Mouse (Mus musculus): ENCODE results near the gene Sipa1l1. TPM values are rescaled to one million over a fixed set of nuclear protein-coding genes. Genes with fewer than 3 reads are reported as not detected.

Gene Sipa1l1
- polyA plus RNA-seq, 1 experiment from 2014 or later, result 41.6 TPM

DNA sequence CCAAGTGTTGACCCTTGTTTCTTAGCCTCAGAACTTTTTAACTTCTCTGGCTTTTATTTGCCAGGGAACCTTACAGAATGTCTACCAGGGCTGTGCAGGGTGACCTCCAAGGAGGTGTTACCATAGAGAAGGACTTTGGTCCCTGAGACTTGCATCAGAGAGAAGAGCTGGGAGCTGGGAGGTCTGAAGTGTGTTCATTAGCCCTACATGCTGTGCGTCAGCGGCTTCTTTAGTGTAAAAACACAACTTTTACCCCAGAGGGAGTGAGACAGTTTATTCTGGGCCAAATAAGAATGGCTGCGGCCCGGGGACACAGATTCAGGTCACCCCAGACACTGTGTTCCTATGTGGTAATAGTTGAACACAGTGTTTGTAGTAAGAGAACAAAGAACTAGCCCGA, 86.9 kb downstream of the Sipa1l1 start:
- no peak overlapping the region for H3K9ac ChIP-seq (ENCODE audit: low read length)
- H3K27me3 ChIP-seq (replicated peaks; ENCODE audit: control insufficient read depth, insufficient read depth, low read length), result no peaks in the 10 kb centered on the region
- ATAC-seq (replicated peaks; ENCODE audit: low FRiP score, low TSS enrichment, low read depth) (no peak), DNase-seq (ENCODE audit: low spot score) (no peak)
- WGBS, result 83% methylated on average over 5 of the region's 5 CpGs
- H3K36me3 ChIP-seq (ENCODE audit: control insufficient read depth, insufficient read depth, low read length), result no peaks in the 10 kb centered on the region
- H3K4me2 ChIP-seq (ENCODE audit: low read length), result no peak overlapping the region
- peaks cover 5% of the 10 kb centered on the region for H3K4me1 ChIP-seq (replicated peaks; ENCODE audit: control insufficient read depth, insufficient read depth, low read length)
- H3K9me3 ChIP-seq (ENCODE audit: control insufficient read depth, low read length), result no peaks in the 10 kb centered on the region
- no peak overlapping the region for H3K27ac ChIP-seq (ENCODE audit: low read depth)
- H3K4me3 ChIP-seq (ENCODE audit: low read depth, low read length), result no peak overlapping the region

DNA sequence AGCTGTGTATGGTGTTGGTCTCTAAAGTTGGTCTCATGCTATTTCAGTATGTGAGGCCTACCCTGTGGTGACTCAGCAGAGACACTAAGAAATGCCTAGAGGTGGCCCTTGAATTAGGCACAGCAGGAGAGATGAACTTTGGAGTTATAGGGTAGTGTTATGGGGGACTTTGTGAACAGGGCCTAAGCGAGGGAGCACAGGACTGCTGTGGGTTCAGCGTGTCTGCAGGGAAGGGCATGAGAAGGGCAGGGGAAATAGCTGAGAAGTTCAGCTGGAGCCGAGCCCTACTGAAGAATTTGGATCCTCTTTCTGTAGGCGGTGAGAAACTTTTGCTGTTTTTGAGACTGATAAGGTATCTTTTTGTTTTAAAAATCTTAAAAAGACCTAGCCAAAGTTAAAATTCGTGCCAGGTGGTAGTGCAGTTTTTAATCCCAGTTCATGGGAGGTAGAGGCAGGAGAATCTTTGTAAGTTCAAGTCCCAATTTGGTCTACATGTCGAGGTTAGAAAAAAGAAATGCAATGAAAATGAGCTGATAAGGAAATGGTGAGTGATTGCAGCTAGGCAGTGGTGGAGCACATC, 87.9 kb downstream of the Sipa1l1 start:
- H3K4me1 ChIP-seq (replicated peaks; ENCODE audit: control insufficient read depth, insufficient read depth, low read length), result peaks cover 5% of the 10 kb centered on the region
- H3K4me2 ChIP-seq (ENCODE audit: low read length), result no peak overlapping the region
- no peak overlapping the region for H3K4me3 ChIP-seq (ENCODE audit: low read depth, low read length)
- DNase-seq (ENCODE audit: low spot score) (no peak), ATAC-seq (replicated peaks; ENCODE audit: low FRiP score, low TSS enrichment, low read depth) (no peak)
- no peaks in the 10 kb centered on the region for H3K9me3 ChIP-seq (ENCODE audit: control insufficient read depth, low read length)
- H3K27me3 ChIP-seq (replicated peaks; ENCODE audit: control insufficient read depth, insufficient read depth, low read length), result no peaks in the 10 kb centered on the region
- H3K36me3 ChIP-seq (ENCODE audit: control insufficient read depth, insufficient read depth, low read length), result no peaks in the 10 kb centered on the region
- no peak overlapping the region for H3K9ac ChIP-seq (ENCODE audit: low read length)
- WGBS, result 93% methylated on average over 6 of the region's 6 CpGs
- no peak overlapping the region for H3K27ac ChIP-seq (ENCODE audit: low read depth)

DNA sequence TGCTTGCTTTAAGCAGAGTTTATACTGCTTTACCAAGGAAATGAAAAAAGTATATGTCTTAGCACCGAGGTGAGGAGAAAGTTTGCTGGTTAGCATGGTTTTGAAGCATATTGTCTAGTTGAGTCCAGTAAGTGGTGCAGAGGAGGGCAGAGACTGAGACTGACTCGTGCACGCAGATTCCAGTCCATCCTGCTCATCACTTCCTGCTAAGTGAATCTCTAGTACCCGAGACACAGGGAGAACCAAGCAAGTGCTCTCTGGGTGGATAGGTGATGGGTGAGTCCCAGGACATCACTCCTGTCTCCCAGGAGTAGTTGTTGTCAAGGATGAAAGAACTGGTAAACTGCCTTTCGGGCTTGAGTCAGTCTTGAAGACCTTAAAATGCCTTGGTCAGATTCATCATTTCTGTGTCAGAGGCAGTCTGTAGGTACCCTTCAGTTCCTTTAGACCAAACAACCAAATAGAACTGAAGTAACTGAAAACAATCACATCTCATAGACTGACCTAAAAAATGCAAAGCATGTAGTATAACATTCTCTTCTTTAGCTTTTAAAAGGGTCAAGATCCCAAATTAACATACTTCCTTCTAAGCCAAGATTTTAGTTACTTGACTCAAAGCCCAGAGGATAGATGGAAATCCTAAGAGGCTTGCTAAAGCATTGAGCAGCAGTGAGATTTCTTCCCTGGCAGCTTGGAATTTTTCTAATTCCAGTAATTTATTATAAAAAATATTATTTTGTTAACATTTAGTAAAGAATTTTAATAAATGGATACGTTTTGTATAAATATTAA, 89.1 kb downstream of the Sipa1l1 start:
- Histone ChIP-seq H3K9me3 (ENCODE audit: control insufficient read depth, low read length) (no peaks in the 10 kb centered on the region), H3K27ac (ENCODE audit: low read depth) (no peak overlapping the region), H3K4me1 (replicated peaks; ENCODE audit: control insufficient read depth, insufficient read depth, low read length) (peaks cover 5% of the 10 kb centered on the region), H3K36me3 (ENCODE audit: control insufficient read depth, insufficient read depth, low read length) (no peaks in the 10 kb centered on the region), H3K9ac (ENCODE audit: low read length) (no peak overlapping the region), H3K4me2 (ENCODE audit: low read length) (no peak overlapping the region), H3K27me3 (replicated peaks; ENCODE audit: control insufficient read depth, insufficient read depth, low read length) (no peaks in the 10 kb centered on the region), H3K4me3 (ENCODE audit: low read depth, low read length) (no peak overlapping the region)
- no peak for ATAC-seq (replicated peaks; ENCODE audit: low FRiP score, low TSS enrichment, low read depth)
- no peak for DNase-seq (ENCODE audit: low spot score)
- 76% methylated on average over 6 of the region's 6 CpGs for WGBS

DNA sequence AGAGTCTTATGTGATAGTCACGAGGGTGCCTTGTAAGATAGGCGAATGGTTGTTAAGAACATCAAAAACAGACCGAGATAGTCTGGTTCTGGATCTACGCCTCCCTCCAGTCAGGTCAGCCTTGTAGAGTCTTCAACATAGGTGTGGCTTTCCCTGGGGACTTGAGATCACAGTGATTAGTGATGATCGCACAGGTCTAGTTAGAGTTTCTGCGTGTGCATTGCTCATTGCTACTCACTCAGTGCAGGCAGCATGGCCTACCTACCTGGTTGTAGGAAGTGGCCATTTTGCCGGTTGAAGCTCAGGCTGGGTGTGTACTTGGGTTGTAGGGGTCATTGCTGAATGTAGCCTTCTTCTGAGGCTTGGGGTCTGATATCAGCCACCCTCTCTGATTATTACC, 94.3 kb downstream of the Sipa1l1 start:
- Histone ChIP-seq H3K27me3 (replicated peaks; ENCODE audit: control insufficient read depth, insufficient read depth, low read length) (no peaks in the 10 kb centered on the region), H3K9ac (ENCODE audit: low read length) (no peak overlapping the region), H3K4me2 (ENCODE audit: low read length) (no peak overlapping the region), H3K4me1 (replicated peaks; ENCODE audit: control insufficient read depth, insufficient read depth, low read length) (peaks cover 6% of the 10 kb centered on the region; the same call in 1 of the 2 replicates), H3K36me3 (ENCODE audit: control insufficient read depth, insufficient read depth, low read length) (no peaks in the 10 kb centered on the region), H3K4me3 (ENCODE audit: low read depth, low read length) (no peak overlapping the region), H3K9me3 (ENCODE audit: control insufficient read depth, low read length) (no peaks in the 10 kb centered on the region), H3K27ac (ENCODE audit: low read depth) (no peak overlapping the region)
- WGBS, result 94% methylated on average over 7 of the region's 7 CpGs
- ATAC-seq (replicated peaks; ENCODE audit: low FRiP score, low TSS enrichment, low read depth) (no peak), DNase-seq (ENCODE audit: low spot score) (no peak)

DNA sequence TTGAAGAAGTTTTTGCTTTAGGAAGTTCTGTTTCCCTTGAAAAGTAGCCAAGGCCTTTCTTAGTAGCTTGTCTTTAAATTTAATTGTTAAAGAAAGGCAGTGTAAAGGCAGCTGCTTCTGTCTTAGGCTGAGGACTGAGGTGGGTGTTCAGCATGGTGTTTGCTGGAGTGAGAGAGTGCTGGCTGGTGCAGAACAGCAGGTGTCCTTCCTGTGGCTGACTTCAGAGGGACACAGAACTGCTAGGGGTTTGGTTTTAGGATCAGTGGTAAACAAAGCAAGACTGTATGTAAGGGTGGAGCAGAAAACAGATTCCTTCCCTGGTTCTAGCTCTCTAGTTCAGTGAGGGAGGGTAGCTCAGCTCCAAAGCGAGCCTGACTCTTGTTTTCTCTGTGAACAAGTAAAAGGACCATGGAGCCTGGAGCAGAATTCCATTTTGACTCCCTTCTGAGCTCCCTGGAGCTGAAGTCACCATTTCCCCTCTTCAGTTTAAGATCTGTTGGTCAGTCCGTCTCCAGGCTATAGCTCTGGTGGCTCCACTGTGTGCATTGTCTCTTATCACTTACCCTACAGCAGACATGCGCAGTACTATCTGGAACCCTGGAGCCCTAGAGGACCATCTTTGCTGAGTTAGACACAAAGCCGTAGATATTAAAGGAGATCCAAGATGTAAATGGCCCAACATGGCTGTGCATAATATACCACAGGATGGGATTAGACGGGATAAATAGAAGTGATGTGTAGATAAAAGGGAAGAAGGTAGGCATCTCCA, 95.1 kb downstream of the Sipa1l1 start:
- Histone ChIP-seq H3K9ac (ENCODE audit: low read length) (no peak overlapping the region), H3K9me3 (ENCODE audit: control insufficient read depth, low read length) (no peaks in the 10 kb centered on the region), H3K4me1 (replicated peaks; ENCODE audit: control insufficient read depth, insufficient read depth, low read length) (peaks cover 6% of the 10 kb centered on the region; the same call in 1 of the 2 replicates), H3K27me3 (replicated peaks; ENCODE audit: control insufficient read depth, insufficient read depth, low read length) (no peaks in the 10 kb centered on the region), H3K36me3 (ENCODE audit: control insufficient read depth, insufficient read depth, low read length) (no peaks in the 10 kb centered on the region), H3K4me2 (ENCODE audit: low read length) (no peak overlapping the region), H3K27ac (ENCODE audit: low read depth) (no peak overlapping the region), H3K4me3 (ENCODE audit: low read depth, low read length) (no peak overlapping the region)
- DNase-seq (ENCODE audit: low spot score), result no peak
- ATAC-seq (replicated peaks; ENCODE audit: low FRiP score, low TSS enrichment, low read depth), result no peak
- WGBS, result 90% methylated on average over 5 of the region's 5 CpGs

DNA sequence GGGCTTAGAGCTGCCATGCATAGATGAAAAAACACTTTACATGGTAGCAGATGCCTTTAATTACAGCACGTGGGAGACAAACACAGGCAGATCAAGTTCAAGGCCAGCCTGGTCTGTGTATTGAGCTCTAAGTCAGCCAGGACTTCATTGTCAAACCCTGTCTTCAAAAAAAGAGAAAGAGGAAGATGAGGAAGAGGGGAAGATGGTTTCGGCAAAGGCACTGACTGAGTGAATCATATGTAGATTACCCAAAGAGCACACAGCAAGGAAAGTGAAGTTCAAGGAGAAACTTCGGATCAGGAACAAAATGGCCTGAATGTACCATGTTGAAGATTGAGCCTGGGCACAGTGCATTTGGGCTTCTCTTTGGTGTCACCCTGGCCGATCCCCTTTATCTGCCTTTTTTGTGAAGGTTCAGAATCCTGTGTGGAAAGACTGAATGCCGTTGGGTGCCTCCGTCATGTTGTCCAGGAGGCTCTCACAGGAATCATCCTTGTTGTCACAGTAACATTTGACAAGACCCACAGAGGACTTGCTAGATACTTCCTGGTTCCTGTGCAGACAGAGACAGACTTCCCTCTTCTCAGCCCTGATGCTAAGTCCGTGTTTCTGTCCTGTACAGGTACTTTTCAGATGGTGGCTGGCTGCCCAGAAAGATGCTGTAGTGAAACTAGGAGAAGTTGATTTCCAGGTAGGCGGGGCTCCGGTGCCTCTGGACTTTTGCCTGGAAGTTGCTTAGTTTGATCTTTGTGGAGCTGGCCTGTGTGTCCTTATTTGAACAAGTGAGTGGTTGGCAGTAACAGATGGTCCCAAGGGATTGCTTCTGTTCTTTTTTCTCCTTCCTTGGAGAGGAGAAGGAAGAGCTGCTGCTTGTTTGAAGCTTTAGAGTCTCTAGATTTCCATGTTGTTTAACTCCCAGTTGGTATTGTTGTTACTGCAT, 96.5 kb downstream of the Sipa1l1 start:
- ATAC-seq (replicated peaks; ENCODE audit: low FRiP score, low TSS enrichment, low read depth) (no peak), DNase-seq (ENCODE audit: low spot score) (no peak)
- H3K4me3 ChIP-seq (ENCODE audit: low read depth, low read length), result no peak overlapping the region
- no peaks in the 10 kb centered on the region for H3K36me3 ChIP-seq (ENCODE audit: control insufficient read depth, insufficient read depth, low read length)
- no peak overlapping the region for H3K4me2 ChIP-seq (ENCODE audit: low read length)
- H3K9ac ChIP-seq (ENCODE audit: low read length), result no peak overlapping the region
- peaks cover 6% of the 10 kb centered on the region; the same call in 1 of the 2 replicates for H3K4me1 ChIP-seq (replicated peaks; ENCODE audit: control insufficient read depth, insufficient read depth, low read length)
- 81% methylated on average over 9 of the region's 9 CpGs for WGBS
- H3K27ac ChIP-seq (ENCODE audit: low read depth), result peak overlapping the region; percentile 38; the same call in 1 of the 2 replicates
- H3K27me3 ChIP-seq (replicated peaks; ENCODE audit: control insufficient read depth, insufficient read depth, low read length), result no peaks in the 10 kb centered on the region
- H3K9me3 ChIP-seq (ENCODE audit: control insufficient read depth, low read length), result no peaks in the 10 kb centered on the region

DNA sequence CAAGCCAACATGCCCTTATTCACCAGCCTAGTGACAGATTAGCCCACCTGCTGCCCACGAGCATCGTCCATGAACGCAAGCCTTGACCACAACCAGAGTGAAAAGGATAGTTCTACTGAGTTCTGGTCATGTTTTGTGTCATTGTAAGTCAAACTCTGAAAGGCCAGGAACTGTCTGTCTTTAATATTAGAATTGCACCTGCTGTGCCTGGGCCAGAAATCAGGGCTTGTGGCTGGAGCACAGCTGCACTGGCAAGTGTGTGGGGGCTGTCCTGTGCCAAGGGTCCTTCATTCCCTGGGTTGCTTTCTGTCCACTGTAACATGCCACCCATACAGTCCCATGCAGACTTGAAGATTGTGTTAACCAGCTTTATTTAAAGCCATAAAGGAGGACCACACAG, 102.3 kb downstream of the Sipa1l1 start:
- H3K4me3 ChIP-seq (ENCODE audit: low read depth, low read length), result no peak overlapping the region
- ATAC-seq (replicated peaks; ENCODE audit: low FRiP score, low TSS enrichment, low read depth), result no peak
- H3K4me2 ChIP-seq (ENCODE audit: low read length), result no peak overlapping the region
- no peaks in the 10 kb centered on the region for H3K9me3 ChIP-seq (ENCODE audit: control insufficient read depth, low read length)
- no peaks in the 10 kb centered on the region for H3K27me3 ChIP-seq (replicated peaks; ENCODE audit: control insufficient read depth, insufficient read depth, low read length)
- DNase-seq (ENCODE audit: low spot score), result no peak
- no peaks in the 10 kb centered on the region for H3K36me3 ChIP-seq (ENCODE audit: control insufficient read depth, insufficient read depth, low read length)
- no peak overlapping the region for H3K9ac ChIP-seq (ENCODE audit: low read length)
- 0 out of 2 replicates have a peak, but pooled peaks cover 7% of the 10 kb centered on the region for H3K4me1 ChIP-seq (replicated peaks; ENCODE audit: control insufficient read depth, insufficient read depth, low read length)
- 89% methylated on average over 3 of the region's 3 CpGs for WGBS
- no peak overlapping the region for H3K27ac ChIP-seq (ENCODE audit: low read depth)

DNA sequence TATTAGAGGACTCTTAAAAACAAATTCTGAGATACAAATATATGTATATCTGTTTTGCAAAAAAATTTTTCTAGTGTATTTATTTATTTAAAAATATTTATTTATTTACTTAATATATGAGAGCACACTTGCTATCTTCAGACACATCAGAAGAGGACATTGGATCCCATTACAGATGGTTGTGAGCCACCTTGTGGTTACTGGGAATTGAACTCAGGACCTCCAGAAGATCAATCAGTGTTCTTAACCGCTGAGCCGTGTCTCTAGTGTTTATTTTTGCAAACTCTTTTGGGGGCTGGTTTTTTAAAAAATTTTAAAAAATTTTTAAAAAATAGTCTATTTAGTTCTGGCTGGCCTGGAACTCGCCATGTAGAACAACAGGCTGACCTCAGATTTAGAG, 104.4 kb downstream of the Sipa1l1 start:
- H3K4me3 ChIP-seq (ENCODE audit: low read depth, low read length), result no peak overlapping the region
- H3K4me2 ChIP-seq (ENCODE audit: low read length), result no peak overlapping the region
- no peaks in the 10 kb centered on the region for H3K36me3 ChIP-seq (ENCODE audit: control insufficient read depth, insufficient read depth, low read length)
- H3K27ac ChIP-seq (ENCODE audit: low read depth), result no peak overlapping the region
- no peak for ATAC-seq (replicated peaks; ENCODE audit: low FRiP score, low TSS enrichment, low read depth)
- WGBS, result 67% methylated on average over 3 of the region's 3 CpGs
- no peak for DNase-seq (ENCODE audit: low spot score)
- no peak overlapping the region for H3K9ac ChIP-seq (ENCODE audit: low read length)
- H3K4me1 ChIP-seq (replicated peaks; ENCODE audit: control insufficient read depth, insufficient read depth, low read length), result 0 out of 2 replicates have a peak, but pooled peaks cover 7% of the 10 kb centered on the region
- H3K27me3 ChIP-seq (replicated peaks; ENCODE audit: control insufficient read depth, insufficient read depth, low read length), result no peaks in the 10 kb centered on the region
- no peaks in the 10 kb centered on the region for H3K9me3 ChIP-seq (ENCODE audit: control insufficient read depth, low read length)
